Mouse (Mus musculus) heart, adult 8-10 months (tissue): Measurements from ENCODE around the gene Gm43191. TPM values are rescaled to one million over a fixed set of nuclear protein-coding genes. Genes with fewer than 3 reads are reported as not detected.
A peak's percentile ranks its signal among the peaks of the same experiment; 100 is the strongest.
"Not testable (repeated sequence)": the region's sequence is repeated elsewhere in the genome, so short reads cannot be mapped to it uniquely, and the experiment has no call there.

ENCODE experiments used
- DNase-seq: peaks from one replicate; pipeline ENCODE4 v3.0.0; 2022; ENCODE audit warnings: low spot score
- total RNA-seq, 4 experiments: library from RNA; stranded (reverse); gene quantifications; 2 replicates each; pipeline ENCODE4 v1.2.4; 2022

Gm43191 gene
- total RNA-seq = 1 to 10 TPM in 1 of 4 experiments, not detected in 3; 1.0 TPM

DNA sequence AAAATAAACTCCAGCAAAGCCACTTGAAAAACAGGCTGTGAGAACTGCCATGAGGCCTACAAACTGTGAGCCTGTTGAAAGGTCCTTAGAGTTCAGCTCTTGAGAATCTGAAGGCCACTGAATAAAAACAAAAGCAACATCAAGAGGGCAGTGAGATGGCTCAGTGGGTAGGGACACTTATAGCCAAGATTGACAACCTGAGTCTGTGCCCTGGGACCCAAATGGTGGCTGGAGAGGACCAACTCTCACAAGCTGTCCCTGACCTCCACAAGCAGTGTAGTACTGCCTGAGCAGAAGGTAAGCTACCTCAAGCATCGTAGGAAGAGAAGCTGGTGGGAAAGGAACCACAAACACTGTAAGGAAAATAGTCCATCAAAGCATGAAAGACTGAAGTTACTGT is at the start of gene Gm43191:
Gene Gm43191 (minus strand): TSS at position 101 of the 400 bp plus-strand sequence.
- DNase-seq = no peak

DNA sequence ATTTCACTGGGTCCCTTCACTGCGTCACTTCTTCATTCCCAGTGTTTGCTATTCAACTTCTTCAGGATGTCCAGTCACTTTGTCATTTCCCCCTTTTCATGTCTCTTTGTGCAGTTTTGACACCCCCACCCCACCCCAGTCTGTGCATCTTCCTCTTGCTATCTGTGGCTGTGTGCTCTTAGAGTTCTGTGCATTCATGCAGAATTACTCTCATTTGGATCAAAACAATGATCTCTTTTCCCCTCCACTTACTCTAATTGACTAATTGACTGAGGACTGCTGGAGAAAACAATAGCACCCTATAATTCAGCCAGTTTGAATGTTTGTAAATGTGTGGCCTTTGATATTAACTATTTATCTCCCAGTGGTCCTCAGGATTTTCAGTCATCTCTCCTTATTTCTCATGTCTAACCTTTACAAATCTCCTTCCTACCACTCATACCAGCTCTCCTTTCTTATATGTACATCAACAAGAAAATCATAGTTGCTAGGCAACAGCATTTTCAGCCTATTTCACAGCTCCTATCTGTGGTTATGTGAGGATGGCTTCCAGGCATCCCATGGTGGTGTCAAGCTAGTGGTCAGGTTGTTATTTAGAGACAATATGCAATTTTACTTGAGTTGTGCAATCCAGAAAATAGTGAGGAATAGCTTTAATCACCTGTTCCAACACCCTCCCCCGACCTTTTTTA is 48.6 kb upstream of the Gm43191 start:
- no peak for DNase-seq

DNA sequence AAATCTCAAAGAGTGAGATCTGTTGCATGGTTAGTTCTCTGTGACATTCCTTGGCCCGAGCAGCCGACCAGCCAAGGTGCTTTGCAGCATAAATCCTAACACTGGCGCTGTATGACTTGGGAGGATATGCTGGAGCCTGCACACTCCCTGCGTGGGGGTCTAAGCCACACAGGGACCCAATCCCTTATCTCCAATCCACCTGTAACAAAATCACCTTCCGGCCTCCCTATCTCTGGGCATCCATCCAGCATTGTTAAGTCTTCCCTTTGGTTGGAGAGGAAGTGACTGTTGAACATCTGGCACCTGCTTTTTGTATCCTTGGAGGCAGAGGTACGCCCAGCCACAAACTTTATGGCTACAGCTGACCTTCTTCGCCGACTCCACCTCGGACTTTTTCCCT is 45.7 kb upstream of the Gm43191 start:
- peak; percentile 63 for DNase-seq

DNA sequence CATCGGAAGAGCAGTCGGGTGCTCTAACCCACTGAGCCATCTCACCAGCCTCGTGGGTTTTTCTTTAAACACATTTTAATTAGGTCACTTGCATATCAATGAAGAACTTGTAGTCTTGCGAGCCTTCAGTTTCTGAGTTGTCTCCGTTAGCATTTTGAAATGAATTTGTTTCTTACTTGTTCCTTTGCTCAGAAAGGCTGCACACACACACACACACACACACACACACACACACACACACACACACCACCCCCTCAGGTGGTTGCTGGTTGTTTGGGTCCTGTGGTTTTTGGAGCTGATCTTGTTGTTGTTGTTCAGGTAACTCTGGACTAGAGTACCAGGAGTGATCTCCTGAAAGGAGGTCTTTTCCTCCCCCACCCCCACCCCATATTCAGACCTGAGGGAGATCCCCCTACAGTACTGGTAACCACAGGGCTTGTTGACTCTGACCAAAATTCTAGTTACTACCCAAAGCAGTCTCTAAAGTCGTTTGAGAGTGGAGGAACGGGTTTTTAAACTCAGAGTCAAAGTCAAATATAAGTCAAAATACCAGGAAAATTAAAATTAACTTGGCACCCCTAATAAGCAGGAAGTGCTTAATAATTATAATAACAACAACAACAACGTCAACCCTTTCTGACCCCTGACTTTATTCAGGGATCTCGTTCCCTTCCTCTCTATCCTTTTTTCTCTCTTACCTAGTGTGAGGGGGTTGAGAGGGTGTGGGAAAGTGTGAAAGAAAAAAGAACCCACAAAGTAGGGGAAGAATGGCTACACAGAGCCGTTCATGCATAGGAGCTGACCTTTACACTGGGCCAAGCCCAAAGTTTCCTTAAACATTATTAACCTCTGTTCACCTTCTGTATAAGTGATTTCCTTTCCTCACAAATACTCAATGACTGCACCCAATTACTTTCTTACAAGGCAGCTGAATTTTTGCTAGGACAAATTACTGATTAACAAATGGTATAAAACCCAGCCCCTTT is 42.7 kb upstream of the Gm43191 start:
- DNase-seq = no peak

DNA sequence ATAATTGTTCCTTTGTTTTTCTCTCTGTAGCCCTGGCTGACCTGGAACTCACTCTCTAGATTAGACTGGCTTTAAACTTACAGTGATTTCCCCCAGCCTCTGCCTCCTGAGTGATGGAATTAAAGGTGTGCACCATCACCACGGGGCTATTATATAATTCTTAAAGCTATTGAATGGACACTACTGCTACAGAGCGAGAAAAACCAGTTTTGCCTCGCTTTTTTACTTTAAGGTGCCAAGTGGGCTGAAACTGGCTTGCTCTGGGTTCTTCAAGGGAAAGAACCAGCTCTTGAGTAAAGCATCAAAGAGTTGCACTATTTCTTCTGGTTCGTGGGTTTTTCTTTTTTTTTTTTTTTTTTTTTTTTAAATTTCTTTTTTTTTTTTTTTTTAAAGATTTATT is 41.9 kb upstream of the Gm43191 start:
- no peak for DNase-seq

DNA sequence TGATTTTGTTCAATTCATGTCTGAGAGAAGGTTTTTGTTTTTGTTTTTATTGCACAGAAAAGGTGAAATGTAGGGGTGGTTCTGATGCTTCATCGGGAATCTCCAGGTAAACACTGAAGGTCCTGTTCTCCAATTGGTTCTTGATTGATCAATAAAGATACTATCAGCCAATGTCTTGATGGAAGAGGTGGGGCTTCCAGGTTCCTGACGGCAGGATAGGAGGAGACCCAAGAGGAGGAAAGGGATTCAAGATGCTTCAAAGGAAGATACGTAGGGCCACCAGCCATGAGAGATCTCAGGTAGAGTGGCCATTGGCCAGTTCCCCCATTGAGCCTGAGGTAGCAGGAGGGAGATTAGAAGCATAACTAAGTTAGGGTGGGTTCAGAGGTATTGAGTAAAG is 37.9 kb upstream of the Gm43191 start:
- DNase-seq = no peak

DNA sequence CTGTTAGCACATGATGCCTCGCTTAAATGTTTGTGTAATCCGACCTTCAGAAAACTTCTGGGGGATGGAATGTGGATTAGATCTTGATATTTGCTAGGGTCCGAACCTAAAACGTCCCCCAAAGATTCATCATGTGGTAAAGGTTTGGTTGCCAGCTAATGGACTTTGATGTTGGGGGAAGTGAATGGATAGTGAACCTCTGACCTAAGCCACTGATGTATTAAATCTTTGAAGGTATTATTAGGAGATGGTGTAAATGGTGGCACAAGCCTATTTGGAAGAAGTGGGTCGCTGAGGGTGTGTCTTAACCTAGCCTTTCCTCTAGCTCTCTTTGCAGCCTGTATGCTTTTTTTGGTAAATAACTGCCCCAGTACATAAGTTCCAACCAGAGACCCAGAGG is 32.0 kb upstream of the Gm43191 start:
- no peak for DNase-seq

DNA sequence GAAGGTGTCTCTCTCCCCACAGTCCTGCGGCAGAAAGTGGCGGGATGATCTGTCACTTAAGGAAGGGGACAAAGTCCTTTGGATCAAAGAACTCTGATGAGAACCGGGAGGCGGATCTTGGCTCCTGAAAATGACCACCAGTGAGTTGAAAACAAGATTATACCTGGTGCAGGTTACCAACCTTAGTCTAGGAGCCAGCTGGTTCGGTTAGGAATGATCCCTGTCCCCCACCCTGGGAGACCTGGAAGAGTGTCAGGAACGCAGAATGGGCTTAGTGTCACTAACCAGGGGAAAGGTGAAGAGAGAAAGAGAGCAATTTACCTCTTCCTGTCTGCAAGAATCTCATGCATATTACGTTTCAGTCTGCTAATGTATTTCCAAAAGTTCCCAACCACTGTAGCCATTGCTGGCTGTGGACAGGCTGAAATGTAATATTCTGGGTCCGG is 31.4 kb upstream of the Gm43191 start, which contains the start of gene Slc35a3:
Gene Slc35a3 (minus strand): TSS at position 396 of the 446 bp plus-strand sequence.
- DNase-seq = peak; percentile 33

DNA sequence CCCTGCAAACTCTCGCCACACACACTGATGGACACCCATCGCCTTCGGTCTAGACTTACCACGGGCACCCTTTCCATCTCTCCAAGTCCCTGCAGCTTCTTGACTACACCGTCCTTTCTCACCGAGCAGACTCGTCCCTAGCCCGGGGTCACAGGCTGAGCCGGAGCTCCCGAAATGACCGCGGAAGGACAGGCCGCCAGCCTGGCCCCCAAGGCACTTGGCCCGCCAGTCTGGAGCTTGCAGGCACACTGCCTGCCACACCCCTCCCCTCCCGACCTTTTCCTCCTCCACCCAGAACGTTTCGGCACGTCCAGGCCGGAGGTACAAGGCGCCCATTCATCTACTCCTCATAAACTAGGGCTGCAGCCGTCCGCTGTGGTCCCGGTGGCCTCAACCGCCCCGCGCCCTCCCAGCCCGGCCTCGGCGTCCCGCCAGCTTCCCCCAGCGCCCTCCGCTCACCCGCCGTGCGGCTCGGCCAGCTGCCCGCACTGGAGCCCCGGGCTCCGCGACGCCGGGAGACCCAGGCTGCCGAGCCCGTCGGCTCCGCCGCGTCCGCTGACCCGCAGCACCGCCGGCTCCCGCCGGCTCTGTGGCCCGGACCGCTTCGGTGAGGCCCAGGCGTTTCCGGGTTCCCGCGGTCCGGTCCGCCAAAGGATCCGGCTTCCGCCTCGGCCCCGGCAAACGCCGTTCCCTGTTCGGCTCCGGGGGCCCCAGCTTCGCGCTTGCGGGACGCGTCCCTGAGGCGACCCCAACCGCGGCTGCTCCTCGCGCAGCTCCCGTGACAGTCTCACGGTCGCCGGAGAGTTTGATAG is 30.8 kb upstream of the Gm43191 start:
- peak; percentile 74 for DNase-seq

DNA sequence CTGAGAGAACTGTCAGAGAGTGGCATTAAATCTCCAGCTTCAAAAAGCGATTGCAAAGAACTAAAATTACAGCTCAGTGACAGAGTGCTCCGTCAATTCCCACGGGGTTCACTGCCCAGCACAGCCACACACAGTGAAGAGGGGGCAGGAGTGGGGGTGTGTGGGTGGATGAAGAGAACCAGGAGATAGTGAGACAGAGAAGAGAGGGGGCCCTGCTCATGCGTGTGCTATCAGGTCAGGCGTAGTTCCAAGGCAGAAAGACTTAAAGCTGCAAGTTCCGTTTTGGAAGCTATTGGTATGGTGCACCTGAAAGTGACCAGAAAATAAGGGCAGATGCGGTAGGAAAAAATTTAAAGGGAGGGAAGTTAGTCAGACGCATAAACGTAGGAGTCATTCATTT is 29.9 kb upstream of the Gm43191 start:
- no peak for DNase-seq

DNA sequence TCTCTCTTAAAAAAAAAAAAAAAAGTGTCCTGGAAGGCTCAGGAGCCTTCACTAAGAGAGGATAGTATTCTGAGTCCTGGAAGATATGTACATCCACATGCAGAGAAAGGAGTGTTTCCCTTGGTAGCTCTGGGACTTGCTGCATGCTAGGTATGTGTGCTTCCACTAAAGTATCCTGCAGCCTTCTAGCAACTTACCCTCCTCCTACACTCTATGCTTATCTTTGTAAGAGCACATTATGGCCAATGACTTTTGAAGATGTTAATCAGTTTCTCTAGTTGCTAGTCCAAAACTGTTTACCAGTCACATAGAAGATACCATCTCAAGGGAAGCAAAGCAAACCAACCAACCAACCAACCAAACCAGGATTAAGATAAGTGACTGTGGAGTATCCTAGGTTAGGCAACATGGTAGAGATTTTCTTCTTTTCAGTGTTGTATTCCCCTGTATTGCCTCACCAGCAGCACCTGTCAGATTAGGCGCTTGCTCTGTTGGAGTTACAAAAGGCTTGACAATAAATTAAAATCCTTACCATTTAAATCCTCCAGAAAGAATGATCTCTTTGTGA is 24.7 kb upstream of the Gm43191 start:
- no peak for DNase-seq

DNA sequence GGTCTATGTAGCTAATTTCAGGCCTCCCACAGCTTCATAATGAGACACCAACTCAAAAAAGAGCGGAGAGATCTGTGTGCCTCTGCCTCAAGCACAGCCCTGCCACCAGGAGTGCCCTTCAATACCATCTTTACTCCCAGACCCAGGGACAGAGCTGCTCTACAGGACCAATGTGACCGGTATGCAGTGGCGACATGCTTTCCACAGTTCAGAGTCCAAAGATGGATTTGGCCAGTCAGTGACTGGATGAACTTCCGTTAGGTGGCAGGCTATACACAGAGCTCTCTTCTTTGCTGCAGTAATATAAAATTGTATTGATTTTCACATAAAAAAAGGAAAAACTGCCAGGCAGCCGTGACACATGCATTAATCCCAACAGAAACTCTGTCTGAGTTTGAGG is 22.8 kb upstream of the Gm43191 start:
- no peak for DNase-seq

DNA sequence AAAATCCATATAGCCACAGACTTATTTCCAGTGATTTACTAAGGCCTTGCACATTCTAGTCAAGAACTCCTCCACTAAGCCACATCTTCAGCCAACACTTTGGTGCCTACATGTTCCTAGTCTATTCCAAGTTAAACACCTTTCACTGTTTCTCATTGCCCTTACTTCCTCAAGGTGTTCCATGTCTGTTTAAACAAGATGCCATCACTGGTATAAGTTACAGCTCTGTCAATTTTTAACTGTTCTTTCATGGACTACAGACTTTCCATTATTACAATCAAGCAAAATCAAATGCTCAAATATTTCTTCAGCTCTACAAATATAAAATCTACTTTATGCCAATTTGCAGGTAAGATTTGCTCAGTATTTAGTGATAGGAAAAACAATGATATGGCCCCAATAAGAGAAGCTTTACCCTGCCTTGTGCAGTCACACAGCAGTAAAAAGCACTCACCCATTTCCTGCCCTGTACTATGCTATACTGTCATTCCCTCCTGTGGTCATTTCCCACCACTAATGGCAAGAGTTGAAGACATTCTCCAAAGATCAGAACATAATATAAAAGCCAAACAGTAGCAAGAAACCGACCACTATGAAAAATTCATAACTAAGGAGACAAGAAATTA is 21.7 kb upstream of the Gm43191 start:
- DNase-seq = no peak

DNA sequence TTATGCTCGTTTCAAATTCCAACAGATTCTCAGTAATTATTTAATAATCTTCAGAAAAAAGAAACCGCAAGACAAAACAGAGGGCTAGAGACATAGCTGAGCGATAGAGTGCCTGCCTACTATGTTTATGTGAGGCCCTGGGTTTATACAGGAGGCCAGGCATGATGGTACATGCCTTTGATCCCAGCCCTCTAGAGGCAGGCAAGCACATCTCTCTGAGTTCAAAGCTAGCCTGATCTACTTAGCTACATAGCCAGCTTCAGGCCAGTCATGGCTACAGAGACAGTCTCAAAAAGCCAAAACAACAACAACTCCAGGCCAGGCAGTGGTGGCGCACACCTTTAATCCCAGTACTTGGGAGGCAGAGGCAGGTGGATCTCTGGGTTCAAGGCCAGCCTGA is 20.5 kb upstream of the Gm43191 start:
- DNase-seq = no peak

DNA sequence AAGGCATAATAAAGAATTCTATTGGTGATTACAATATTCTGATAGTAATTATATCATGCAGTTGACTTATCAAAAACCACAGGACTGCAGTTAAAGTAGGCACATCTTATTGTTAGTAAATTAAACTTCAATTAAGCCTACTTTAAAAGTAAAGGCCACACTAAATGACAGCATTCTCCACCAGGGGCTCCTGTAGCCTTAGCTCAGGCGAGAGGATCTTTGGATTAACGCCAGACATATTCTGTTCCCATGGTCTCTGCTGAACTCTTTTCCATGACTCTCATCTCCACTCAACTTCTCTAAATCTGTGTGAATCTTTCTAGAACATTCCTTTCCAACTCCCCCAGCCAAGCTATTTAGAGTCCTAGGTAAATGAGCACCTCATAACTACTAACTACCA is 17.7 kb upstream of the Gm43191 start:
- DNase-seq = peak; percentile 26

DNA sequence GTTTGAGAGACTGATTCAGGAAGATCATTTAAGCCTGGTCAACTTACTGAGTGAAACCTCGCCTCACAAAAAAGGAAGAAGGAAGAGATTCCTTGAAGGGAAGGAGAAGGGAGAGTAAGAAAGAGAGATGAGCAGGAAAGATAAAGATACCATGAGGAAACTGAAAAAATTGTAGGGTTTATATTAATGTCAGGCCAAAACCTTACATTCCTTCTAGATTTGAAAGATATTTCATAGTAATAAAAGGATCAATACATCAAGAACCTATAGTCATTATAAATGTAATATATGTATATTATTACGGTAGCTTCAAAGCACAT is 14.6 kb upstream of the Gm43191 start:
- no peak for DNase-seq

DNA sequence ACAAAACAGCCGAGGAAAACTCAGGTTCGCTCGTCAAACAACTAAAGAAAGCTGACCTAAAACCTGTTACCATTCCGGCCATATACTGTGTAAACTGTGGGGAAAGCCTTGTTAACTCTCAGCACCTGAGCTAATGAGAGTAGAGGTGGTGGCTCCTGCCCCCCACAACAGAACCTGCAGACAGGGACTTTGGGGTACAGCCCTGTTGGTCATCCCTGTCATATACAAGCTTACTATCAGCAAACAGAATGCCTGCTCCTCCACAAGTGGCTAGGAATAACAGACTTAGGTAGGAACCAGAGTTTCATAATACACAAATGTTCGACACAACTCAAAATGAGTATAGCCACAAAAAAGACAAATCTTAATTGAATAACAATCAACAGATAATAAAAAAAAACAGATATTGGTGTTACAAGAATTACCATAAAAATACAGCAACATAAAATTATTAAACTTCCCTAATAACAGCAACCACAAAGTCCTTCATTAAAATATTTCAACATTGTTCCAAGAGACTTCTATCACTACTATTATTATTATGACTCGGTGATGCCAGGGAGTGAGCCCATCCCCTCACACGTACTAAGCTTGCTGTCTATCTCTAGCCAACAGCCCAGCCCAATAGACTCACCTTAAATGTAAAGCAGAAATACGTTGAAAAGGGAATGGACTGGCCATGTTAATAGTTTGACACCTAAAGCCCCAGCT is 14.1 kb upstream of the Gm43191 start:
- DNase-seq = no peak

DNA sequence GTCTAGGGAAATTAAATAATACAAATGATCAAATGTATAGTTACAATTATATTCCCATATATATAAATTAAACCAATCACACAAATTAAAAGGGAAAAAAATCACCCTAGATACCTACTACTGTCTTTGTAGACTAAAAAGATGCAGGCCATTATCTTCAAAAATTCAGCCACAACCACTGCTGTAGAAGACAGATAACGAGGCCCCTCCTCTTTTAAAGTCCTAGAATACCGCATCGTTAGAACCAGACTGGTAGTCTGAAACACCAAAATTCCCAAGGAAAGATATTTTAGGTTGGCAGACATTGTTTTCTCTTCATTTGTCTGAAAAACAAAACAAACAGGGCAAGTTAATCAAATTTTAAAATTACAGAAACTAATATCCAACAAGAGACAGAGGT is 13.3 kb upstream of the Gm43191 start:
- no peak for DNase-seq

DNA sequence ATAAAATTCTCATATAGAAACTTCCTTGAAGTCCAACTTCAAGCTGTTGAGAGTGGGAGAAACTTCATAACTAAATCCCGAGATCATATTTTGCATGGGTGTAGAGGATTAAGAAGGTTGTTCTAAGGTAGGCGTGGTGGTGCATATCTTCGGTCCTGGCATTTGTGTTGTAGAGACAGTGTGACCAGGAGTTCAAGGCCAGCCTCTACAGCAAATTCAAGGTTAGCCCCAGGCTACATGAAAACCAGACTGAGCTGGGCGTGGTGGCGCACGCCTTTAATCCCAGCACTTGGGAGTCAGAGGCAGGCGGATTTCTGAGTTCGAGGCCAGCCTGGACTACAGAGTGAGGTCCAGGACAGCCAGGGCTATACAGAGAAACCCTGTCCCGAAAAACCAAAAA is 16.8 kb downstream of the Gm43191 start:
- DNase-seq = not testable (repeated sequence)

DNA sequence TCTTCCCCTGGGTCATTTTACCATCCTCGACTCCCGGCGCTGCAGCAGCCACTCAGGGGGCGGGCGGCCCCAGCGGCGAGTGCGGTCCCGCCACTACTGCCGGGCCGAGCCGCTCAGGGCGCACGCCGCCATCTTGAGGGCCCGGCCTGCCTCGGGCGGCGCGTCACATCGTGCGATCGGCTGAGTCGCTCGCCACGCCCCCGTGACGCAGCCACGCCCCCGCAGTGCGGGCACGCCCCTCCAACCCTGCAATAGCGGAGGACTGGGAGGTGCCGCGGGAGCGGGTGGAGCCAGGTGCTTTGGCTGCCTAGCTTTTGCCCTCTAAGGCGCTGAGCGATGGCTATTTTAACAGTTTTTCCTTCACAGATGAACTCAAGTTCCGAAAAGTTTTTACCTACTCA is 18.6 kb downstream of the Gm43191 start, which contains the start of gene Mfsd14a:
Gene Mfsd14a (minus strand): TSS at position 215 of the 401 bp plus-strand sequence.
- DNase-seq = peak; percentile 98
